Mouse (Mus musculus) liver, embryonic 14 days (tissue): ENCODE results near the gene Slx. TPM values are rescaled to one million over a fixed set of nuclear protein-coding genes. Genes with fewer than 3 reads are reported as not detected.

Source experiments
- polyA plus RNA-seq: library from polyadenylated mRNA; depleted of rRNA; stranded (reverse); fragments of >200 nt; gene quantifications from 2 replicates; pipeline ENCODE4 v1.2.3, GENCODE M21; 2012; rRNA removed

The Slx gene
- polyA plus RNA-seq: not detected in 2 replicates

DNA sequence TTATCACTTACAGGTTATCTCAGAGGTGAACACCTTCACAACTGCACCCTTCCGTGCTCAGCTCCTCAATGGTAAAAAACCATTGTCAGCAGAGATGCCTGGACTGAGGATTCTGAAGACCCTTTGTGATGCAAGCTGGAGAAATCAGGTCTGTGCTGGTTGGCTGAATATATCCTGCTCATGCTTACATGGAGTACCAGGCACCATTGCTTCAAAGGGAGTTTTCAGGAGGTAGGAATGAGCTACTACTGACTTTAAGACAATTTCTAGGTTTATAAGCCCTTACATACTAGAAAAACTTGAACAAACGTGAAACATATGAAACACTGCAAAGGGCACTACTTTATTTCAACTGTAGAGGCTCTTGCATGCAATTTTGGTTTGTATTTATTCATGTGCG, at the start of gene Slx:
TSS of gene Slx (minus strand) at position 101 of the 400 bp plus-strand sequence.

Other genes starting within 250 kb of the Slx start
- not detected in 2 replicates for gene Gm2030, start 235.5 kb downstream of the Slx start, polyA plus RNA-seq
- gene Gm14525, start 157.1 kb upstream of the Slx start, polyA plus RNA-seq: not detected in 2 replicates